Mouse (Mus musculus) small intestine, adult 2 months (tissue): ENCODE data around the gene Plekha8.

ENCODE experiments used
- CTCF ChIP-seq: fragments of 200-500 bp; IDR thresholded peaks from 2 replicates; pipeline ENCODE4 v1.5.1; 2012; ENCODE audit warnings: low read depth, mild to moderate bottlenecking, control low read depth, inconsistent platforms, low read length, moderate library complexity, mixed read lengths; ENCODE audit not compliant: insufficient replicate concordance, insufficient read length; ENCODE audit errors: extremely low read depth
- POLR2A ChIP-seq: fragments of 200-500 bp; IDR thresholded peaks from 2 replicates; pipeline ENCODE4 v1.6.1; 2012; ENCODE audit warnings: low read depth, mild to moderate bottlenecking, control low read depth, inconsistent platforms, low read length, moderate library complexity

DNA sequence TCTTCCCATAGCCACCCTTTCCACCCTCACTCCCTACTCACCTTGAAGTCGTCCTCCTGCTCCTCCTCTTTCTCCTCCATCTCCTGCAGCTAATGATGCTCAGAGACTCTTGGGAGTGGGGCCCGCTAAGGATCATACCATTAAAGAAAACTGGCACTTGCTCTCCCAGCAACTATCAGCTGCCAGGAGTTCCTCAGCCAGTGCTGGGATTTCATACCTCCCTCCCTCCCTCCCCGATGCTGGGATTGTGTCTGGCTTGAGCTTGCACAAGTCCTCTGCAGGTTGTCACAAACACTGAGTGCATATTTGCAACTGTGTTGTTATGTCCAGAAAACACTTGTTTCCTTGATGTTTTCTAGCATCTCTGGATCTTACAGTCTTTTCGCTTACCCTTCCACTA, 2.3 kb downstream of the Plekha8 start, which contains the start of gene Fkbp14:
- TF ChIP-seq POLR2A: no peak
- no peak for TF ChIP-seq CTCF
